Mouse (Mus musculus) heart, embryonic 16.5 days (tissue): ENCODE data around the gene Cyfip1. TPM values are rescaled to one million over a fixed set of nuclear protein-coding genes. Genes with fewer than 3 reads are reported as not detected.

ENCODE experiments used
- ATAC-seq: fragments of 200-750 bp; cut with Nextera tagmentation; replicated peaks from 2 replicates; pipeline ENCODE4 v1.8.0; 2017; ENCODE audit warnings: moderate number of reproducible peaks; ENCODE audit not compliant: insufficient read depth, low FRiP score; ENCODE audit errors: extremely low read depth
- H3K27ac ChIP-seq: fragments of 300-500 bp; sonication (generic); 2 replicates; pipeline ENCODE4 v1.5.1; 2014; ENCODE audit warnings: mild to moderate bottlenecking, low read length, control low read depth, moderate library complexity
- H3K27me3 ChIP-seq: fragments of 300-500 bp; sonication (generic); 2 replicates; pipeline ENCODE4 v1.6.1; 2014; ENCODE audit warnings: low read length, mixed read lengths; ENCODE audit not compliant: control insufficient read depth, insufficient read depth
- H3K36me3 ChIP-seq: fragments of 300-500 bp; sonication (generic); 2 replicates; pipeline ENCODE4 v1.6.1; 2014; ENCODE audit not compliant: control insufficient read depth, insufficient read depth
- H3K4me1 ChIP-seq: fragments of 300-500 bp; sonication (generic); 2 replicates; pipeline ENCODE4 v1.6.1; 2014; ENCODE audit warnings: low read length, mixed read lengths; ENCODE audit not compliant: control insufficient read depth, insufficient read depth
- H3K4me2 ChIP-seq: fragments of 300-500 bp; sonication (generic); 2 replicates; pipeline ENCODE4 v1.6.1; 2014; ENCODE audit warnings: low read depth, mild to moderate bottlenecking, control low read depth, low read length
- H3K4me3 ChIP-seq: fragments of 300-500 bp; sonication (generic); 2 replicates; pipeline ENCODE4 v1.5.1; 2014; ENCODE audit warnings: mild to moderate bottlenecking, control low read depth, low read length
- H3K9ac ChIP-seq: fragments of 300-500 bp; sonication (generic); 2 replicates; pipeline ENCODE4 v1.6.1; 2014; ENCODE audit warnings: low read length, control low read depth
- H3K9me3 ChIP-seq: fragments of 300-500 bp; sonication (generic); replicated peaks from 2 replicates; pipeline ENCODE4 v1.6.1; 2016; ENCODE audit warnings: low read length; ENCODE audit not compliant: control insufficient read depth
- WGBS: fragments of 180-500 bp; shearing (Covaris S2); extraction: QIAGEN DNeasy Blood & Tissue Kit; methylation state at CpG from one replicate; pipeline ENCODE4 v1.1.7; 2014; 5-methylcytosine and 5-hydroxymethylcytosine counted together
- polyA plus RNA-seq: library from polyadenylated mRNA; unstranded; fragments of >200 nt; fragmentation: Nextera tagmentation; extraction: Ambion mirVana; gene quantifications from 2 replicates; pipeline ENCODE4 v1.2.1, GENCODE M21; 2015

Cyfip1 gene
- polyA plus RNA-seq, 1 experiment from 2014 or later = 44.5 TPM

GRCm38 (mm10) chr7:55858836-55859517 lies 17.4 kb downstream of the Cyfip1 start:
- 89% methylated on average over 3 of the region's 3 CpGs for WGBS
- H3K9ac ChIP-seq = no peak overlapping the region
- H3K27me3 ChIP-seq = no peaks in the 10 kb centered on the region
- no peak for ATAC-seq
- H3K4me3 ChIP-seq = no peak overlapping the region
- H3K9me3 ChIP-seq = no peaks in the 10 kb centered on the region
- no peaks in the 10 kb centered on the region for H3K36me3 ChIP-seq
- H3K4me1 ChIP-seq = 0 out of 2 replicates have a peak, but pooled peaks cover 3% of the 10 kb centered on the region
- no peak overlapping the region for H3K4me2 ChIP-seq
- no peak overlapping the region for H3K27ac ChIP-seq

GRCm38 (mm10) chr7:55859518-55859872 lies 17.9 kb downstream of the Cyfip1 start:
- 78% methylated on average over 2 of the region's 2 CpGs for WGBS
- no peak for ATAC-seq
- no peak overlapping the region for H3K4me3 ChIP-seq
- H3K27ac ChIP-seq = no peak overlapping the region
- no peaks in the 10 kb centered on the region for H3K9me3 ChIP-seq
- H3K4me1 ChIP-seq = 0 out of 2 replicates have a peak, but pooled peaks cover 3% of the 10 kb centered on the region
- no peaks in the 10 kb centered on the region for H3K36me3 ChIP-seq
- H3K4me2 ChIP-seq = no peak overlapping the region
- no peak overlapping the region for H3K9ac ChIP-seq
- H3K27me3 ChIP-seq = no peaks in the 10 kb centered on the region

GRCm38 (mm10) chr7:55859956-55860355 lies 18.4 kb downstream of the Cyfip1 start:
- Histone ChIP-seq H3K4me1 (0 out of 2 replicates have a peak, but pooled peaks cover 3% of the 10 kb centered on the region), H3K4me3 (no peak overlapping the region), H3K27me3 (no peaks in the 10 kb centered on the region), H3K9me3 (no peaks in the 10 kb centered on the region), H3K27ac (no peak overlapping the region), H3K4me2 (no peak overlapping the region), H3K9ac (no peak overlapping the region), H3K36me3 (no peaks in the 10 kb centered on the region)
- ATAC-seq = no peak
- 80% methylated on average over 6 of the region's 6 CpGs for WGBS

GRCm38 (mm10) chr7:55861175-55861574 lies 19.6 kb downstream of the Cyfip1 start:
- Histone ChIP-seq H3K4me2 (no peak overlapping the region), H3K4me1 (0 out of 2 replicates have a peak, but pooled peaks cover 3% of the 10 kb centered on the region), H3K9me3 (no peaks in the 10 kb centered on the region), H3K27ac (no peak overlapping the region), H3K27me3 (no peaks in the 10 kb centered on the region), H3K4me3 (no peak overlapping the region), H3K9ac (no peak overlapping the region), H3K36me3 (no peaks in the 10 kb centered on the region)
- 79% methylated on average over 4 of the region's 4 CpGs for WGBS
- ATAC-seq = no peak

GRCm38 (mm10) chr7:55865044-55865443 lies 23.5 kb downstream of the Cyfip1 start:
- Histone ChIP-seq H3K4me1 (peaks cover 1% of the 10 kb centered on the region; the same call in 1 of the 2 replicates), H3K27me3 (no peaks in the 10 kb centered on the region), H3K27ac (no peak overlapping the region), H3K9ac (no peak overlapping the region), H3K36me3 (no peaks in the 10 kb centered on the region), H3K4me2 (no peak overlapping the region), H3K4me3 (no peak overlapping the region), H3K9me3 (no peaks in the 10 kb centered on the region)
- ATAC-seq = no peak

- Histone ChIP-seq H3K4me2 (no peak overlapping the region), H3K4me1 (peaks cover 2% of the 10 kb centered on the region; the same call in 1 of the 2 replicates), H3K27me3 (no peaks in the 10 kb centered on the region), H3K9ac (no peak overlapping the region), H3K27ac (no peak overlapping the region), H3K36me3 (no peaks in the 10 kb centered on the region), H3K9me3 (no peaks in the 10 kb centered on the region), H3K4me3 (no peak overlapping the region)
- ATAC-seq = no peak
- WGBS = 68% methylated on average over 8 of the region's 8 CpGs
Observed at GRCm38 (mm10) chr7:55865750-55866416, 24.3 kb downstream of the Cyfip1 start.

GRCm38 (mm10) chr7:55868247-55868646 lies 26.7 kb downstream of the Cyfip1 start:
- no peaks in the 10 kb centered on the region for H3K27me3 ChIP-seq
- no peak overlapping the region for H3K4me2 ChIP-seq
- peaks cover 5% of the 10 kb centered on the region for H3K36me3 ChIP-seq
- H3K9ac ChIP-seq = no peak overlapping the region
- H3K4me1 ChIP-seq = peaks cover 2% of the 10 kb centered on the region; the same call in 1 of the 2 replicates
- H3K9me3 ChIP-seq = no peaks in the 10 kb centered on the region
- ATAC-seq = no peak
- 86% methylated on average over 7 of the region's 7 CpGs for WGBS
- H3K27ac ChIP-seq = no peak overlapping the region
- H3K4me3 ChIP-seq = no peak overlapping the region

- no peak overlapping the region for H3K27ac ChIP-seq
- H3K4me2 ChIP-seq = no peak overlapping the region
- H3K4me1 ChIP-seq = peaks cover 2% of the 10 kb centered on the region; the same call in 1 of the 2 replicates
- ATAC-seq = no peak
- WGBS = 85% methylated on average over 3 of the region's 3 CpGs
- no peak overlapping the region for H3K4me3 ChIP-seq
- H3K36me3 ChIP-seq = peaks cover 14% of the 10 kb centered on the region
- H3K27me3 ChIP-seq = no peaks in the 10 kb centered on the region
- H3K9me3 ChIP-seq = no peaks in the 10 kb centered on the region
- H3K9ac ChIP-seq = no peak overlapping the region
Observed at GRCm38 (mm10) chr7:55869220-55869619, 27.7 kb downstream of the Cyfip1 start.

GRCm38 (mm10) chr7:55870340-55871020 lies 28.9 kb downstream of the Cyfip1 start:
- Histone ChIP-seq H3K27ac (no peak overlapping the region), H3K4me3 (no peak overlapping the region), H3K36me3 (peaks cover 21% of the 10 kb centered on the region), H3K4me2 (no peak overlapping the region), H3K27me3 (no peaks in the 10 kb centered on the region), H3K4me1 (peaks cover 2% of the 10 kb centered on the region; the same call in 1 of the 2 replicates), H3K9me3 (no peaks in the 10 kb centered on the region), H3K9ac (no peak overlapping the region)
- no peak for ATAC-seq
- WGBS = 86% methylated on average over 6 of the region's 6 CpGs
